Mouse (Mus musculus) ES-Bruce4 (cell line): Measurements from ENCODE around the gene Gpatch2l. TPM values are rescaled to one million over a fixed set of nuclear protein-coding genes. Genes with fewer than 3 reads are reported as not detected.
A peak's percentile ranks its signal among the peaks of the same experiment; 100 is the strongest.

ENCODE experiments used
- H3K27ac ChIP-seq: 2 replicates; pipeline ENCODE4 v1.5.1; 2012; ENCODE audit warnings: low read length, inconsistent platforms; ENCODE audit not compliant: insufficient read depth
- H3K27me3 ChIP-seq: 2 replicates; pipeline ENCODE4 v1.6.1; 2012; ENCODE audit warnings: mild to moderate bottlenecking, low read length, inconsistent platforms; ENCODE audit not compliant: control insufficient read depth, poor library complexity, insufficient read depth, severe bottlenecking
- H3K36me3 ChIP-seq: 2 replicates; pipeline ENCODE4 v1.6.1; 2012; ENCODE audit warnings: inconsistent platforms, mild to moderate bottlenecking, low read length, moderate library complexity; ENCODE audit not compliant: control insufficient read depth, poor library complexity, insufficient read depth, severe bottlenecking
- H3K4me1 ChIP-seq: one replicate; pipeline ENCODE4 v1.8.1; 2011; ENCODE audit warnings: low read length; ENCODE audit not compliant: control insufficient read depth, insufficient read depth
- H3K4me3 ChIP-seq: 2 replicates; pipeline ENCODE4 v1.5.1; 2011; ENCODE audit warnings: low read depth, mild to moderate bottlenecking, low read length
- H3K9ac ChIP-seq: 2 replicates; pipeline ENCODE4 v1.6.1; 2012; ENCODE audit warnings: low read depth, mild to moderate bottlenecking, inconsistent platforms; ENCODE audit not compliant: poor library complexity, severe bottlenecking
- H3K9me3 ChIP-seq: replicated peaks from 2 replicates; pipeline ENCODE4 v1.6.1; 2012; ENCODE audit warnings: mild to moderate bottlenecking, low read length, inconsistent platforms; ENCODE audit not compliant: control insufficient read depth, poor library complexity, insufficient read depth, severe bottlenecking
- CTCF ChIP-seq: IDR thresholded peaks from one replicate; pipeline ENCODE4 v1.8.1; 2011; ENCODE audit warnings: low read depth, low read length
- EP300 ChIP-seq: IDR thresholded peaks from 2 replicates; pipeline ENCODE4 v1.6.1; 2011; ENCODE audit warnings: low read depth, low read length; ENCODE audit not compliant: insufficient read depth
- POLR2A ChIP-seq: IDR thresholded peaks from one replicate; pipeline ENCODE4 v1.8.1; 2011; ENCODE audit warnings: low read length; ENCODE audit not compliant: insufficient read depth
- polyA plus RNA-seq: library from polyadenylated mRNA; stranded (reverse); fragments of >200 nt; gene quantifications from 2 replicates; pipeline ENCODE4 v1.2.4, GENCODE M21; 2011; ENCODE audit warnings: low read depth; ENCODE audit not compliant: missing spikeins, insufficient read depth, insufficient read length

The Gpatch2l gene
- polyA plus RNA-seq, 1 experiment: 17.8 TPM

DNA sequence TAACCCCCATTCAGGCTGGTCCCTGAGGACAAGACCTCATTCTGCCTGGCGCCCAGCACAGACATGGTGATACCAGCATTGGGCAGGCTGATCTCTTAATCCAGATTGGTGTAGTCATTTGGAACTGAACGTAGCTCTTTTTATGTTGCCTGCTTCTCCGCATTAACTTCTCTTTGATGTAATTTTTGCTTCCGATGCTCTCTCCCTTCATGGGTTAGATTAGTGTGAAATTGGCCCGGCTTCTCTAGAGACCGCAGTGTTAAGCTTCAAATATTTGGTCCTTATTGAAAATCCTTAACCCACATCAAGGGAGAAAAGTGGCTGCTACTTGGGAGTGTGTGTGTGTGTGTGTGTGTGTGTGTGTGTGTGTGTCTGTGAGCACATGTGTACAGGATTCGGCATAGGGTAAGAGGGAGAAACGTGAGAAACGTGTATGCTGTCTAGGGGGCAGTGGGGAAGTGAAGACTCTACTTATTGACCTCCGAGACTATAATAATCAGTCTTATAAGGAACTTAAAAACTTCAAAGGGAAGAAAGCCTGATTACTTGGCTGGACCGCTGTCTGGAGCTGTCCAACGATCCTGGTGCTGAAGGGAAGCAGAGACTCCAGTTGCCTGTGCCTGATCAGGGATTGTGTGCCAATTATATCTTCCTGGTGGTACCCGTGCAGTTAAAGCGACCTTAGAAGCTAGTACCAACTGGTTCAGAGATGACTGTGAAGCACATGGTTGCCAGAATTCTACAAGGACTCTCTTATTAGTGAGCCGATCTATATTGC lies 28.8 kb upstream of the Gpatch2l start:
- Histone ChIP-seq H3K36me3 (no peaks in the 10 kb centered on the region), H3K4me1 (no peaks in the 10 kb centered on the region), H3K27me3 (no peaks in the 10 kb centered on the region), H3K9ac (no peak overlapping the region), H3K4me3 (no peak overlapping the region), H3K9me3 (no peaks in the 10 kb centered on the region), H3K27ac (no peak overlapping the region)
- TF ChIP-seq EP300: no peak
- no peak for TF ChIP-seq POLR2A
- TF ChIP-seq CTCF: no peak

DNA sequence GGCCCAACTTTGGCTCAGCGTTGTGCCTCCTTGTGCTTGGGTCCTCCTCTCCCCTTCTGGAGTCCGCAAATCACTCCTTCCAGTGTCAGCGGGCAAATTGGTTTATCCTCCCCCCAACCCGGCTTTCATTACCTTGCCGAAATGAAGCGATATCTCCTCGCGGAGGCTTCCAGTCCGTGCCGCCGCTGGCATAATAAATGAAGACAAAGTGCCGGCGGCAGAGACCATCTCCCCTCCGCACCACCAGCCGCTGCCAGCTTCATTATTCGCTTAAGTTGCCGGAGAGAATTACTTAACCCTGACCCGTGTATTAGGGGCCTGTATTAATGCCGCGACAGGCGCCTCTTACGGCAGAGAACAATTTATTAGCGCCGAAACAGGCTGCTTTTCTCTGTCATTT lies 27.5 kb upstream of the Gpatch2l start:
- H3K4me3 ChIP-seq: no peak overlapping the region
- H3K9me3 ChIP-seq: no peaks in the 10 kb centered on the region
- TF ChIP-seq POLR2A: no peak
- no peak for TF ChIP-seq EP300
- TF ChIP-seq CTCF: no peak
- no peaks in the 10 kb centered on the region for H3K4me1 ChIP-seq
- no peak overlapping the region for H3K27ac ChIP-seq
- H3K9ac ChIP-seq: no peak overlapping the region
- no peaks in the 10 kb centered on the region for H3K36me3 ChIP-seq
- H3K27me3 ChIP-seq: peaks cover 2% of the 10 kb centered on the region; the same call in 1 of the 2 replicates

- no peaks in the 10 kb centered on the region for H3K4me1 ChIP-seq
These were observed 24.8 kb upstream of the Gpatch2l start for GRCm38 (mm10) chr12:86216687-86217421.

GRCm38 (mm10) chr12:86220200-86221021 lies 21.2 kb upstream of the Gpatch2l start:
- 0 out of 2 replicates have a peak overlapping the region, but pooled peaks have one; percentile 20 for H3K4me3 ChIP-seq
- peak overlapping the region; percentile 80 for H3K9ac ChIP-seq
- no peaks in the 10 kb centered on the region for H3K4me1 ChIP-seq
- TF ChIP-seq EP300 (no peak), POLR2A (no peak), CTCF (no peak)
- H3K27ac ChIP-seq: no peak overlapping the region
- no peaks in the 10 kb centered on the region for H3K9me3 ChIP-seq
- no peaks in the 10 kb centered on the region for H3K36me3 ChIP-seq
- H3K27me3 ChIP-seq: peaks cover 18% of the 10 kb centered on the region

More at GRCm38 (mm10) chr12:86216687-86217421, 24.8 kb upstream of the Gpatch2l start:
- no peak overlapping the region for H3K9ac ChIP-seq
- no peaks in the 10 kb centered on the region for H3K9me3 ChIP-seq
- TF ChIP-seq CTCF: no peak
- no peak for TF ChIP-seq POLR2A
- TF ChIP-seq EP300: no peak
- peak overlapping the region; percentile 24 for H3K4me3 ChIP-seq
- H3K36me3 ChIP-seq: no peaks in the 10 kb centered on the region
- no peak overlapping the region for H3K27ac ChIP-seq
- peaks cover 17% of the 10 kb centered on the region for H3K27me3 ChIP-seq

- peak overlapping the region; percentile 80 for H3K9ac ChIP-seq
- no peak for TF ChIP-seq POLR2A
- TF ChIP-seq CTCF: no peak
- TF ChIP-seq EP300: no peak
- no peaks in the 10 kb centered on the region for H3K36me3 ChIP-seq
- no peak overlapping the region for H3K4me3 ChIP-seq
- H3K27me3 ChIP-seq: peaks cover 18% of the 10 kb centered on the region
- no peak overlapping the region for H3K27ac ChIP-seq
- no peaks in the 10 kb centered on the region for H3K4me1 ChIP-seq
- H3K9me3 ChIP-seq: no peaks in the 10 kb centered on the region
These were observed 20.5 kb upstream of the Gpatch2l start for GRCm38 (mm10) chr12:86221074-86221703.
